Mouse (Mus musculus): ENCODE results near the gene Rps19.
"Not testable (repeated sequence)": the region's sequence is repeated elsewhere in the genome, so short reads cannot be mapped to it uniquely, and the experiment has no call there.

The Rps19 gene

GRCm38 (mm10) chr7:24883896-24884692 lies at the start of gene Rps19:
Gene Rps19, plus strand, starts transcription at chr7:24884371.
- peak; percentile 99 for DNase-seq

GRCm38 (mm10) chr7:24838732-24839409 lies 45.3 kb upstream of the Rps19 start:
- DNase-seq: not testable (repeated sequence)

- no peak for DNase-seq
Measured at GRCm38 (mm10) chr7:24839410-24839808, 44.8 kb upstream of the Rps19 start.

GRCm38 (mm10) chr7:24840331-24840730 lies 43.8 kb upstream of the Rps19 start:
- no peak for DNase-seq

- DNase-seq: no peak
Measured at GRCm38 (mm10) chr7:24841009-24841408, 43.2 kb upstream of the Rps19 start.

- DNase-seq: no peak
Measured at GRCm38 (mm10) chr7:24844144-24844543, 40.0 kb upstream of the Rps19 start.

- DNase-seq: no peak
Measured at GRCm38 (mm10) chr7:24845181-24845580, 39.0 kb upstream of the Rps19 start.

- no peak for DNase-seq
Measured at GRCm38 (mm10) chr7:24845713-24846112, 38.5 kb upstream of the Rps19 start.

GRCm38 (mm10) chr7:24846576-24846975 lies 37.6 kb upstream of the Rps19 start:
- not testable (repeated sequence) for DNase-seq

- DNase-seq: no peak
Measured at GRCm38 (mm10) chr7:24850162-24850561, 34.0 kb upstream of the Rps19 start.

- DNase-seq: no peak
Measured at GRCm38 (mm10) chr7:24850899-24851303, 33.3 kb upstream of the Rps19 start.

GRCm38 (mm10) chr7:24851596-24852325 lies 32.4 kb upstream of the Rps19 start:
- DNase-seq: no peak

- no peak for DNase-seq
Measured at GRCm38 (mm10) chr7:24852557-24853232, 31.5 kb upstream of the Rps19 start.

GRCm38 (mm10) chr7:24853233-24853563 lies 31.0 kb upstream of the Rps19 start:
- DNase-seq: no peak

GRCm38 (mm10) chr7:24853695-24854094 lies 30.5 kb upstream of the Rps19 start:
- no peak for DNase-seq

- no peak for DNase-seq
Measured at GRCm38 (mm10) chr7:24856460-24857120, 27.6 kb upstream of the Rps19 start.

GRCm38 (mm10) chr7:24859234-24859633 lies 24.9 kb upstream of the Rps19 start:
- DNase-seq: no peak

- DNase-seq: no peak
Measured at GRCm38 (mm10) chr7:24861913-24862312, 22.3 kb upstream of the Rps19 start, which contains the start of gene Gm9844. Gene Gm9844, plus strand, starts transcription at chr7:24862213.

GRCm38 (mm10) chr7:24862853-24863252 lies 21.3 kb upstream of the Rps19 start:
- DNase-seq: no peak

GRCm38 (mm10) chr7:24864156-24864555 lies 20.0 kb upstream of the Rps19 start:
- no peak for DNase-seq

- DNase-seq: no peak
Measured at GRCm38 (mm10) chr7:24869080-24869479, 15.1 kb upstream of the Rps19 start.

- no peak for DNase-seq
Measured at GRCm38 (mm10) chr7:24869532-24870165, 14.5 kb upstream of the Rps19 start, which contains the start of the genes Lypd4 and Dmrtc2. Gene Lypd4, minus strand, starts transcription at chr7:24869941. Gene Dmrtc2, plus strand, starts transcription at chr7:24870057.
